Mouse (Mus musculus): ENCODE data around the gene Bhlhb9.

The Bhlhb9 gene

DNA sequence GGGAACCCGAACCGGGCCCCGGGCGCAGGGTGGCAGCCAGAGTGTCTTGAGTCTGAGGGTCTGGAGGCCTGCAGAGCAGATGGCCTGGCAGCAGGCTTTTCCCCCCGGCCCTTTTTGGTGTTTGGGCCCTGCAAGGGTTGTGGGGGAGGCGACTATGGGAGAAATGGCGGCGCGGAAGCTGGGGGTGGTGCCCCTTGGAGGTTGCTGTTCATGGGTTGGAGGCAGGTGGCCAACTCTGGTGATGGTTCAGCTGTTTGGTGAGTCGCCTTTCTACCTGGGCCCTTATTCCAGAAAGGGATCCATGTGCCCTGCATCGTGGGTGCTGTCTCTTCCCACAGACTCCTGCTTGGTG is 88.8 kb downstream of the Bhlhb9 start:
- peak in 1 of 2 experiments; percentile 8 for DNase-seq (ENCODE audit: low spot score in 2 of 2)

DNA sequence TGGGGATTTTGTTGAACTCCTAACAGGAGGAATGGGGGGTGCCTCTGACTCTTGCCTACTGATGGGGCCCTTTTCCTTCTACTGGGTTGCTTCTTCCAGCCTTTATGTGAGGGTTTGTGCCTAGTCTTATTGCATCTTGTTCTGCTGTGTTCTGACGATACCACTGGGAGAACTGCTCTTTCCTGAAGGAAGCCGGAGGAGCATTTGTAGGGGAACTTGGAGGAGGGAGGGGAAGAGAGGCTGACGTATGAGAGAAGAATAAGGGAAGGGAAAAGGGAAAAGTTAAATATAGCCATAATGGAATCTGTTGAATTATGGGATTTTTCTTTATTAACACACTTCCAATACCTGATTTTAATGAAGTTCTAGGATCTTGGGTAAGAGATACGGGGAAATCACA is 119.2 kb downstream of the Bhlhb9 start:
- DNase-seq (ENCODE audit: low spot score in 2 of 2) = no peak

DNA sequence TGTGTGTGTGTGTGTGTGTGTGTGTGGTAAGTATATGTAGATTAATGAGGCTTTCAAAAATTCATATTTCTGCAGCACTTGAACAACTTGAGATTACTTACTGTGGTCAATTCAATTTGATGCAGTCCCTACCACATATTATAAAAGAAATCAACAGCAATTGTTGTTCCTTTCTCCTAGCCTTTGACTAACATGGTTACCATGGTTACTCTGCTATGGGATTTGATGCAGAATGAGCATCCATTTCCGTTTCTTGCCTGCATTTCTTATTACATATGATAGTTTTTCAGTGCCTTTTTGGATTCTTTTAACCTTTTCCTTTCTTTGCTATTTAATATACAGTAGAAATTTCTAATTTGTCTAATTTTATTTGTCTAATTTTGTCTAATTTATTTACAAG is 119.7 kb downstream of the Bhlhb9 start:
- DNase-seq (ENCODE audit: low spot score in 2 of 2) = no peak

DNA sequence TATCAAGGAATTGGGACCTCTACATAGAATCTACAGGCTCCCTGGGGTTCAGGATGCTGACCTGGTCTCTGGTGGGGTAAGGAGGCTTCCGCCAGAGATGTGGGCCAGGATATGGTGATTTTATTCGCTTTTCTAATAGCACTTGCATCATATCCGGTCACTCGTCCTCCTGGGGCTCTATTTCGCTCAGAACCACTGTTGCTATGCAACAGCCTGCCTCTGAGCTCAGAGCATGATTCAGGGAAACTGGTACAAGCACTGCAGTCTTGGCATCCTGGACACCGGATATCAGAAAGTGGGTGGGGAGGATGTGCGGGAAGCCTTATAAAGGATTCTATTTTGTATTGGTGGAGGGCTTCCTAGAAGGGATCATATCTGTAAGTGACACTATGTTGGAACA is 124.8 kb downstream of the Bhlhb9 start:
- DNase-seq (ENCODE audit: low spot score in 2 of 2) = no peak

DNA sequence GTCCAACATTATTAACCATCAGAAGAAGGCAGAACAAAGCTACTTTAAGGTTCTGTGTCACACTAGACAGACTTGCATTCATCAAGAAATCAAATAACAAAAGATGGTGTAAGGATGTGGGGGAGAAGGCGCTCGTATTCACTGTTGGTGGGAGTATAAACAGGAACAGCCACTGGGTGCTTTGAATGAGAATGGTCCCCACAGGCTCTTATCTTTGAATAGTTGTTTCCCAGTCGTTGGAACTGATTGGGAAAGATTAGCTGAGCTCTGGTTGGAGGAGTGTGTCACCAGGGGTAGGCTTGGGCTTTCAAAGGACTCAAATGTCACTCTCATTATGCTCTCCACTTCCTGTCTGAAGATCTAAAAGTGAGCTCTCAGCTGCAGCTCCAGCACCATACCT is 128.5 kb downstream of the Bhlhb9 start:
- no peak for DNase-seq (ENCODE audit: low spot score in 2 of 2)

DNA sequence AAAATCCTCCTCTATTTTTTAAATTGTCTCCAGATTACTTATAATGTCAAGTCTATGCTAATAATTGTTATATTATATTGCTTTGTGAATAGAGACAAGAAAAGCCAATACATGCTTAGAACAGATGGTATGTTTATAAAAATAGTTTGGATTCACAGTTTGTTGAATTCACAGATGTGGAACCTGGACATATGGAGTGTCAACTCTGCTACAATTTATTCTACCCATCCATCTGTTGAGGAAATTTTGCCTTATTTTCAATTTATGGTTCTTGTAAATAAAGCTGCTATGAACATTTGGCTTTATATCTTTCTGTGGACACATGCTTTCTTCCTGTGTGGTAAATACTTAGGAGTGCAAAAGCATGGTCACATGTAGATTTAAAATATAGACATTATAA is 131.2 kb downstream of the Bhlhb9 start:
- no peak for DNase-seq (ENCODE audit: low spot score in 2 of 2)

DNA sequence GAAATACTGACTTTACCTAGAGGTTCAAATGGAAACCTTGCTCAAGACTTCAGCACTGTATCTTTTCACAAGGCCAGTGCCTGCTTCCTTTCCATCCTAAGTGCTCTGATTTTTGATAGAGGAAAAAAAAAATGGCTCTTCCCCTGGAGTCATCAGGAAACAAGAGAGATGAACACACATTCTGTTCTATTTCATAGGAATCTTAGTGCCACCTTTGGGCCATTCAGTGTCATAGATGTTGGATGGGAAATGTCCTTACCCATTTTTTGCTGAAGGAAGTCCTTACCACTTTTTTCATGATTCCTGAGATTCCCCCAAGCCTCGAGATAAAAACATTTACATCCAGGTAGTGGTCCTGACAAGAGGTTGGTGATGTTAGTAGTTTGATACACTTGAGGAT is 139.1 kb downstream of the Bhlhb9 start:
- no peak for DNase-seq (ENCODE audit: low spot score in 2 of 2)

Data from spleen, postnatal 36 days (tissue).